Mouse (Mus musculus): ENCODE measurements around the gene Nxn.

The Nxn gene

DNA sequence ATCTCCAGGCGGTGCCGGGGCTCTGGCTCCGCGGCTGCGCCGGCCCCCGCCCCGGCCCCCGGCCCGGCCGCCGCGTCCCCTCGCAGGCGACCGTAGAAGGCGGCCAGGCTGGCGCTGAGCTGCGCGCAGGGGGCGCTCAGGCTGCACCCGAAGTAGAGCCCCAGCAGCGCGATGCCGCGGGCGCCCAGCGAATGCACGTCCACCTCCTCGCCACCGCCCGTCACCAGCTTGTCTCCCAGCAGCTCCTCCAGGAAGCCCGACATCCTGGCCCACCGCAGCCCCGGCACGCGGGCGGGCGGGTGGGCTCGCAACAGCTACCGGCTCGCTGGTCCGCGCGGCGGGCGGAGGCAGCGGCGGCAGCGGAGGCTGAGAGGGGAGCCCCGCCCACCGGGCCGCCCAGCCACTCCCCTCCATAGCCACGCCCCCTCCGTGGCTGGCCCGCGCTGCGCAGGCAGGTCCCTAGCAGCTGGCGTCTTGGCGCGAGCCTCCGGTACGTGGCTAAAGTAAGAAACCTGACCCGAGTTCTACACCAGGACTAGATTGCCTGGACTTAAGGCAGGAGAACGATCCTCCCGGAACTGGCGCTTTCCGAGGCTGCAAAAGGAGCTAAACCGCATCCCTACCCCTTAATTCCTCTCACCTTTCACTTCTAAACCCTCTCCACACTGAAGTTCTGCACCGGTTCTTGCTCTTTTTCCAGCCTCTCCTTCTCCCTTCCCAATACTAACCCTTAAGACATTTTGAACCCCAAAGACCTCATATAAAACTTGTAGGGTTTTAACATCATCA is at the start of gene Nxn:
Gene Nxn (minus strand): TSS at position 343 of the 789 bp plus-strand sequence.
- peak; percentile 77 for DNase-seq (ENCODE audit: low spot score)

DNA sequence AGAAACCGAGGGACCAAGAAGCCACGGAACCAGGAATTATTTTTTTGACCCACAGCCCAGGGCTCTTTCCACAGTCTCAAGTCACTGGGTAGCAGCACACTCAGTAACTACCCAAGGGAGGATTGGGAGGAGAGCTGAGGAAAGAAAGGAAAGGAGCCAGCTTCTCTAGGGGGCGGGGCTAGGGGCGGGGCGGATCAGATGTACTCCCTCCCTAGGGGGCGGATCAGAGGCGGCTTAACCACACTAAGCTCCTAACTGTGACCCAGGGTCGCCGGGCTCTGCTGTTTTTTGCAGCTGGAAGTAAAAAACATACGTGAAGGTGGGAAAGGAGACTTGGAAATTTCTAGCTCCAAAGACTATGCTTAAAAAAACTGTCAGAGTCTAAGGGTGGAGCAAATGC is 47.3 kb upstream of the Nxn start:
- DNase-seq (ENCODE audit: low spot score), result no peak

DNA sequence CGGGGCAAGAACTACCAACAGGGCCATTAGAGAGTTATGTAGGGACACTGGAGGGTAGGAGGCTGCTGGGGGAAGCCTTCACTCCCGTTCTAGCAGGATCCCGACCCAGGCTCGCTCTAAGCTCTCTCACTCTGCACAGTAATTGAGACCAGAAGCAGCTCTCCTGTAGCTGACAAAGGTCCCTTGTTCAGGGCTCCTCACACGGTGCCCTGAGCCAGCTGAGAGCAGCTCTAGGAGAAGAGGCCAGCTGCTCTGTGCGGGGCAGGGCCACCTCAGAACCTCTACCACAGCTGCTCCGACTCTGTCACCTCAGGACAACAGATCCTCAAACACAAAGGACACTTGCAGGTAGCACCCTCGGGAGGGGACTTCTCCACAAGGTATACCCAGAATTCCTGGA is 46.5 kb upstream of the Nxn start:
- DNase-seq (ENCODE audit: low spot score), result no peak

DNA sequence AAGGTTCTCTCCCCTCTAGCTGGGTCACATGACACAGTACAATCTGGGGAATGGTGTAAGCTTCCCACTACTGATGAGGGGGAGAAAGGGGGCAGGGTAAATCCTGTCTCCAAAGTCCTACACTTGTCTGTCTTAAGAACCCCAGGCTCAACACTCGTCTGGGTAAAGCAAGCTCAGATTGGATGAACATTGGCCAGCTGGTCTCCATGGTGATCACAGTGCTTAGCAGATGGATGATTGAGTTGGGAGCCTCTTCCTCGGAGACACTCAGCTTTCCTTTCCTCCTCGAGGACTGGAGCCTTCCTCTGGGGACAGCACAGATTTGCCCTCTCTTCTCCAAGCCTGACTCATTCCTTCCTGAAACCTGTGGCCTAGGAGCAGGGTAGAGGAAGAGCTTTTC is 40.7 kb upstream of the Nxn start:
- no peak for DNase-seq (ENCODE audit: low spot score)

DNA sequence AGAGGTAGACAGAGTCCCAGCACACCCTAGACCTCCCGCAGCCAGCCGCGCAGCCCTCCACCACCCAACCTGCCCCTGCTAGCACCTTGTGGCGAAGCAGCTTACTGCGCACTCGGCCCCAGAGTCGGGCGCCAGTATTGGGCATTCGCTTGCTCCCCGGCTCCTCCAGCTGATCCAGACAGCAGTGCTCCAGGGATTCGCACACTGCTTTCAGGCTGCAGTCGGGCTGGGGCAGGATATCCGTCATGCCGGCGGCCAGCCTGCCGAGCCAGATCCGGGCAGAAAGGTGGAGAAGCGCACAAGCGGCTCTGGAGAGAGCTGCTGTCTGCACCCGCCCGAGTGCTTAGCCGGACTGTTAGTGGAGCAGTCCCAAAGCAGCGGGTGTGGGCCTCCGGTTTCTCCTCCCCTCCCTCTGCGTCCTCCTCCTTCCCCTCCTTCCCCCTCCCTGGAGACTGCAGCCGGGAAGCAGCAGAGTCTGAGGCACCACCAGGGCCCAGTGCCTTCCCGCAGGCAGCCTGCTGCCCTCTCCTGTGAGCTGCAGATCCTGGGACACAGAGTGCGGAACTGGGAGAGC is 38.0 kb upstream of the Nxn start:
- DNase-seq (ENCODE audit: low spot score), result no peak

DNA sequence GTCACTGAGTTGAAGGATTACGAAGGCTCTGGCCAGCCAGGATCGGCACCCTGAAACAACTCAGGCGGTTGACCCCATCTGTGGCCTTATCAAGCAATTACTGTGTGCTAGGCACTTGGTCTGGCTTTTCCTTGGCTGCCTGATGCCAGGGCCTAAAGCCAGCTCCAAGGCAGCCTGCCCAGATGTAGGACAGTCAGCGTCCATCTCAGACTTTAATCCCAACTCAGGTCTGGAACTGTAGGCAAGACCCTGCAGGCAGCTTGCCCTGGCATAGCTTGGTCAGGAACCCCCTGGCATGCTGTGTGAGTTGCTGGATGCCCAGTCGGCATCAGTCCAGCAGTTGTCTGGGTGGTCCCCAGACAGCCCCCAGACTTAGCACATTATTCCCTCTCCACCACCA is 37.1 kb upstream of the Nxn start:
- DNase-seq (ENCODE audit: low spot score), result no peak

DNA sequence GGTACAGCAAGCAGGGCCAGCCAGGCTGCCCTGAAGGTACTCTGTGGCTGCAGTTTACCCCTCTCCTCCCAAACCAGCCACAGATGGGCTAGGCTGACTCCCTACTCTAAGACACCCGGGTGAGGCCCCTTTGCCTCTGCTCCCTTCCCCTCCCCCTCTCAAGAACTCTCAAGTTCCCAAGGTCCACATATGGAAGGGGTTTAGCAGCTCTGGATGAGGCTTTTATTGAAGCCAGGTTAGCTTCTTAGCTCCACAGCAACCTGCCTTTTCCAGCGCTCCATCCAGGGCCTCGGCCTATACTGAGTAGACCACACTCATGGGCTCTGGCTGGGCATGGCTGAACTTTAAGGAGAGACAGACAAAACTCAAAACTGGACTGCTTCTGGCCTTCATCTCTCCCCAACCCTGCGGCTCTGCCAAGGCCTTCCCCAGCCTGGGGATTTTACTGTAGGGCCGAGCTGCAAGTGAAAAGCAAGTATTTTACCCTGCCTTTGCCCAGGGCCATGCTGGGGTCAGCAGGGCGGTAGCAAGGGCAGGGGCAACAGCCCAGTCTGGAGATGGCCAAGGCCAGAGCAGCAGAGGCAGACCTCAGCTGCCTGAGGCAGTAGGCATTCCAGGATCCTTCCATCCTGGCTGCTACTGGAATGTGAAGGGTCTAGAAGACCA is 31.2 kb upstream of the Nxn start:
- DNase-seq (ENCODE audit: low spot score), result no peak

DNA sequence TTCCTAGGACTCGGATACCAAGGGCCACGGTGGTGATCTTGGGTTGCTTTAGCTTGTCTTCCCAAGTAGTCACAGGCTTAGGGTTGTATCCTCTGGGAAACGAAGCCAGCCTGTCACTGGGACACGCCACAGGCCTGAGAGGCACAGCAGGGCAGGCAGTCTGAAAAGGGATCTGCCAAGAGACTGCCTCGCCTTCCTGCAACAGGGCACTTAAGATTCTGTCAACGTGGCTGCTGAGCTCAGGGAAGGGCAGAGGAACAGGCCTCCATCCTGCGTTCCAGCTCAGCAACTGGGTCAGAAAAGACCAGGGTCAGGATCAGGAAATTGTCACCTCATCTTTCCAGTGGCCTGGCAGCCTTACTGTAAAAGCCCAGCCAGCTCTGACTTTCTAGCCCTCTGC is 30.6 kb upstream of the Nxn start:
- no peak for DNase-seq (ENCODE audit: low spot score)

DNA sequence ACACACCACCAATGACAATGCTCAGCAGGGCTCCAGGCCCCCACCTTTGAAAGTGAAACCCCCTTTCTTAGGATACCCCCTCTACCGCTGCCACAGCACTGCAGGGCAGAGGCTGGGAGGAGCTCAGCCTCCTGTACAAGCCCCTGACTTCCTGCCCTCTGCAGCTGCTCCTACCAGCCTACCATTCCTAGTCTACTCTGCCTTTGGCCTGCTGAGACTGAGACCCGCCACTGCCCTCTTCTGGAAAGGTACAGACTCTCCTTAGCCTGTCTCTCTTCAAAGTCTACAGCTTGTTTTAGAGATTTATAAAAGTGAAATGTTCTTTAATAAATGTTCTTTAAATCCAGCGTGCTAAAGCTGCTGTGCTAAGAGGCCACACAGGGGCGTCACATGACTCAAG is 30.1 kb upstream of the Nxn start:
- DNase-seq (ENCODE audit: low spot score), result no peak

DNA sequence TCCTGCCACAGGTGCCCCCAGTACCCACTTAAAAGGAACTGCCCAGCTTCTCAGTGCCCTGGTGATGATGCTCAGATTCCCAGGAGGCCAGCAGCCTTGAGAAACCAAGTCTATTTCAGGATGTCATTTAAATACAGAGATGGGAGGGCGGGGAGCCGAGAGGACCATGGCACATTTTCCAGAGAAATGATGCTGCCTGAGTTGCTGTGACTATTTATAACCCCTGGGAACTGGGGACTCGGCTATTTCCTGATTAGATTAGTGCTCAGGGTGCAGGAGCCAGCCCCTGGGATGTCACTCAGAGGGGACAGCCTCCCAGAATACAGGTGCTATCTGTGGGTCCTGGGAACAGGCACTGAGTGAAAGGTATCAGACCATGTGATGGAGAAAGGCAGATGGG is 28.8 kb upstream of the Nxn start:
- DNase-seq (ENCODE audit: low spot score), result no peak

DNA sequence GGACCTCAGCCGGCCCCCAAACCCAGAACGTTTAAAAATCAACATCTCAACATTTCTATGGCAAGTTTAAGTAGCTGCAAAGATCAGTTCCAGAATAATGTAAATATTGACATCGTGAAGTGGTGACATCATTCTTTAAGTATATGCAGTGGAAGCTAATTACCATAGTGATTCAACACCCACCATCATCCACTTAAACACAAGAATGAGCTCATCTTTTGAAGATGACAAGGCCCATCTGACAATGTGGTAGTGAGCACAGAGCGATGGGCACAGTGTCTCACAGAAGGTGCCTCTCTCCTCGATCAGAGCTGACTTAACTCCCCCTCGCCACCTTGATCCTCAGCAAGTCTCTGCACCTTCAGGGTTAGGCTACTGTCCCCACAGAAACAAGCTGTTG is 26.8 kb upstream of the Nxn start:
- DNase-seq (ENCODE audit: low spot score), result no peak

DNA sequence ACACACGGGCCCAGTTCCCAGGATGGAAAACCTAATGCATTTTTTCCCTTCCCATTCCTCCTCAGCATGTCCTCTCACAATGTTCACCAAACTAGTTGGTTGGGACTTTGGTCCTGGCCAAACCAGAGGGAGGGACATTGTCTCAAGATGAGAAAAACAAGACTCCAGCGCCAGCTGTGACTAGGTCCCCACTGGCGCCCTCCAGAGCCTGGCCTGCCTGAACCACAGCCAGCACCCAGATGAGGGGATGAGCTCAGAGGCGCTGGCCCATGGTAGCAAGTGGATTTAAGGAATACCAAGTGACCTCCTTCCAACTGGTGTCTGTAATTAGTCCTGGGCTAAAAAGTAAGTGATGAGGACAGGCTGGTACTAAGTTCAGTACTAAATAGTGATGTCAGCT is 22.0 kb upstream of the Nxn start:
- no peak for DNase-seq (ENCODE audit: low spot score)

DNA sequence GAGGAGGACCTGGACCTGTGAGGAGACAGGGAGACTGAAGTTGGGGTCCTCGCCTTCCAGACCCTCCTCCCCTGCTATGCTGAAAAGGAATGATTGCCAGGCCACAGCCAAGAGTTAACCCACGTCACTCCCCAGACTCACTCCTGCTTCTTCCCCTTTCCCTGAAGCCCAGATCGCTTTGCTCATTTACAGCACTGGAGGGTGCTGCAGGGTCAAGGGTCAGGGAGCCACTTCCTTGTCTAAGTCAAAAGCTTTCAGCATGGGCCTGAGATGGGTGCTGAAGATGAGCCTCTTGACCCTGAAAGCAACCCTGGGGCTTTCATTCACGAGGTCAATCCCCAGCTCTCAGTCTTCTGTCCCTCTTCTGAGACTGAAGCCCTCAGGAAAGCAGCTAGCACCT is 20.2 kb upstream of the Nxn start:
- DNase-seq (ENCODE audit: low spot score), result no peak

DNA sequence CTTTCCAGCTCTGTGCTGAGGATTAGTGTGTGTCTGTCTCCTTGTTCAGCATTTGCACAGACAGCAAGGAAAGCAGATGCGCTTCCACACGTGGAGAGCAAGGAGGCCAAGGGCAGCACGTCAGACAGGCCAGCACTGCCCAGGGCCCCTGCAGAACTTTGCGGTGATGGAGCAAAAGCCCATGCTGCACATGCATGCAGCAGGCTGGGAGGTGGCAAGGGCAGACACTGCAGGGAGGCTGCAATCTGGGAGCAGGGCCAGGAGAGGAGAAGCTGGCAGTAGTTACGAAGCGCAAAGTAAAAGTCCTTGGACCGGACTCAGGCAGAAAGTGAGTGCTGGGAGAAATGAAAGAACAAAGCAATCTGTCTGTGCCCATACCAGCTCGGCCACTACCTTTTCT is 19.5 kb upstream of the Nxn start:
- no peak for DNase-seq (ENCODE audit: low spot score)

DNA sequence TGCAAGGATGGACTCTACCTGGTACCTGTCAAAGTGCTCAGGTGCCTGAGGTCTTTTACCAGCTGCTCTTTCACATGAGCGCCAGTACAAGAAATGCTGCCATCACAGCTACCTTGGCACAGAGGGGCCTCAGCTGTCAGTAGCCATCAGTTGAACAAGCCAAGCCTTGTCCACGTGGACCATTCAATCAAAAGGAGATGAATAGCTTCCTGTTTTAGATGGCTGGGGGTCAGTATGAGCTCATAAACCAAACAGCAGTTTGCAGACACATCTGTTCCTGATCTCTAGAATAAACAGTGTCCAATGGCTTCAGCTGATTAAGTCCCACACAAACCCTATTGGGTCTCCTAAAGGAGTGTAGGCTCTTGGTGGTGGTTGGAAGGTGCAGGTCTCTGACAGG is 17.0 kb upstream of the Nxn start:
- no peak for DNase-seq (ENCODE audit: low spot score)

DNA sequence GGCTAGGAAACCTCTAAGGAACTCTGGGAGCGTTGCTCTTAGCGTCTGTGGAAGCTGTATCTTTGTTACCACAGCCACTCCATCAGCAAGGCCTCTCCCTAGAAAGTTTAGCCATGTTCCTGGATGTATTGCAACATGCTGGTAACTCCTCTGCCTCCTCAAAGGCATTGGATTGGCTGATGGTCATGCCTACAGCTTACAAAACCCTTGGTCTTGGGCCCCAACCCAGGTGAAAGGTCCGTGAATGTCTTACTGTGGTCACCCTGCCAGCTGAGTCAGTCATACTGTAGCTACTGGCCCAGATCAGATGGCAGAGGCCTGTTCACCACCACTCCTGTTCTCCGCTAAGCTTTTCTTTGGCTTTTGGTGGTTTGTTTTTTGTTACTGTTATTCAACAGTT is 16.1 kb upstream of the Nxn start:
- no peak for DNase-seq (ENCODE audit: low spot score)

DNA sequence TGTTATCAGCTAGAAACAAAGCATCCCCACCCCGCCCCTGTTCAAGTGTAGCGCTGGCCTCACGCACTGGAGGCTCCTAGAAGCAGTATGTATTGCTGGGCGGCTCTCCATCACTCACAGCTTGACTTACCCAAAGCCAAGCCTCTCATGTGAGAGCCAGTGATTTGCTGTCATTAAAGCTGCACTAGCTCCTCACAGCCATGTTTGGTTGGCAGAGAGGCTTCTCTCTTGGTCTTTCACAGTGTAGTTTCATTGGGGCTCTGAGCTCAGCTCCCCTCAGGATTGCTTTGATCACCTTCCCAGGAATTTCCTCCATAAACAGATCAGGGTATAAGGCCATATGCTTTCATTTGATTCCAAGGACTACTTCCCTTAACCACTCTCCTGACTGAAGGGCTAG is 14.3 kb upstream of the Nxn start:
- no peak for DNase-seq (ENCODE audit: low spot score)

DNA sequence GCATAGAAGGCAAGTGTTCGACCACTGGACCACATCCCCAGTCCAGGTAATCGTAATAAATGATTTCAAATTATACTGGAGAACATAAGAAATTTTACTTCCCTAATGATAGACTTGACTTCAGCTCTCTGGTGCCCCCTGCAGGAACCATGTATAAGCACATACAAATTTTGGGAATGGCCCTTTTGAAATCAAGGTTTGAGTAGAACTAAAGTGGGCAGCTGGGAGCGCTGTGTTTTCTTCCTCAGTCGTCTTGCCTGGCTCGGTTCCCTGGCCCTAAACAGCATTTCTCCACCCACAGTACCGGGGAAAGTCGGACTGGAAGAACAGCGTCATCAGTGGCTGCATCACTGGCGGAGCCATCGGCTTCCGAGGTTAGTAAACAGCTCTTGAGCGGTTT is 11.9 kb upstream of the Nxn start:
- DNase-seq (ENCODE audit: low spot score), result no peak

DNA sequence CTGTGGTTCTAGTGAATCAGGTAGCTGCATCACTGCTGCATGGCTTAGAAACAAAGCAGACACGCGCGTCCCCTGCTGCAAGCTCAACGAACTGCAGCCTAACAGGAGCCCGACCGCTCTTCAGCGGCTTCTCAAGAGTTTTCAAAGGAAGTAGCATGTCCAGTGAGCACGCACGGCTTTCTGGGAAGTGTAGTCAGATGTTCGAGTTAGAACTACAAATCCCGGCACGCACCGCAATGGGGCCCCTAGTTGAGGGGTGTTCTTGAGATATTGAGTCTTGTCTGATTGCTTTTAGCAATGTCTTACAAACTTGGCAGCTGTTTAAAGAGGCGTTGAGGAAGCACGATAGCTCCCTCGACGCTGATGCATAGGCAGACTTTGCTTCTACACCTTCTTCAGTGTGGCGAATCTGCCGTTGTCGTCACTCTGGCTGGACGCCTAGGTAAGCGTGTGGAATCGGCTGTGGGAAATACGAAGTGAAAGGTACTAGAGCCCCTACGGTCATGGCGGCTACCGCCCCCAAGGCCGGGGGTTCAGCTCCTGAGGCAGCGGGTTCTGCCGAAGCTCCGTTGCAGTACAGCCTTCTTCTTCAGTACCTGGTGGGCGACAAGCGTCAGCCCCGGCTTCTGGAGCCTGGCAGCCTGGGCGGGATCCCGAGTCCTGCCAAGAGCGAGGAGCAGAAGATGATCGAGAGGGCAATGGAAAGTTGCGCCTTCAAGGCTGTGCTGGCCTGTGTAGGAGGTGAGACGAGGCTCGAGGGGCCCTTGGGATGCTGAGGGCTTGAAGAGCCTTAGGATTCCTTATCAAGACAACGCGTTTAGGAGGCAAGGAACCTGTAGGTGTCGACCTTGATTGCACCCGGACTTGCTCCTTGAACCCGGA is 8.0 kb upstream of the Nxn start, which contains the start of gene Timm22:
Gene Timm22 (plus strand): TSS at position 251 of the 882 bp plus-strand sequence.
- peak; percentile 81 for DNase-seq (ENCODE audit: low spot score)

DNA sequence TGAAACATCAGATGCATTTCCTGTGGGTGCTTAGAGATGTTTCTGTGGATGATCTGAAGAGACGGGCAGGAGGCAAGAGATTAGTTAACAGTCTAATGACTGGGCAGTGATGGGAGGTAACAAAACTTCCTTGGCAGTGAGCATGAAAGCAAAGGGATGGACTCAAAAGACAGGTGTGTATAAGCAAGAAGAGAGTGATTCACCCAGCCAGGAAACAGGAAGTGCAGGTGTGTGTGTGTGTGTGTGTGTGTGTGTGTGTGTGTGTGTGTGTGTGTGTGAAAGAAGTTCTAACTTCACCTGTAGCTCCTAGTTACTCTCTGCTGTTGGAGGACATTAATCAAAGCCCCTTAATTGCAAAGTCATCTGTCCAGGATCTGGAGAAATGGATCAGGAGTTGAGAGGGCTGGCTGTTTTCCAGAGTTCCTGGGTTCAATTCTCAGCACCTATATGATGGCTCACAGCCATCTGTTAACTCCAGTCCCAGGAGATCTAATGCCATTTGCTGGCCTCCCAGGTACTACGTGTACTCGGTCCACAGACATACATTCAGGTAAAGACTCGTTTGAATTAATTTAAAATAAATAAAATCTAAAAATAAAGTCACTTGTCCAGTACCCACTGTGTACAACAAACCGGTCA is 6.8 kb upstream of the Nxn start:
- no peak for DNase-seq (ENCODE audit: low spot score)

DNA sequence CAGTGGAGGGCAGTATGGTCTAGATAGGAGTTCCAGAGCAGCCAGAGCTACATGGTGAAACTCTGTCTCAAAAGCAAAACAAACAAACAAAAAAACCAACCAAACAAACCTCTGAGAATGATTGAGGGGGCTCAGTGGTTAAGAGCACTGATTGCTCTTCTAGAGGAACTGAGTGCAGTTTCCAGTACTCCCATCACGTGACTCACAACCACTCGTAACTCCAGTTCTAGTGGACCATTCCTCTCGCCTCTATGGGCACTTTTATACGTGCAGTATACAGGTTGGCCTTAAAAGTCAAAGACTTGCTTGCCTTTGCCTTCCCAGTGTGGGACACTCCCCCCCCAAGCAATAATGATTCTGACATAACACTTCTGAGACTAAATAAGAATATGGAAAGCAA is 6.2 kb upstream of the Nxn start:
- DNase-seq (ENCODE audit: low spot score), result no peak

DNA sequence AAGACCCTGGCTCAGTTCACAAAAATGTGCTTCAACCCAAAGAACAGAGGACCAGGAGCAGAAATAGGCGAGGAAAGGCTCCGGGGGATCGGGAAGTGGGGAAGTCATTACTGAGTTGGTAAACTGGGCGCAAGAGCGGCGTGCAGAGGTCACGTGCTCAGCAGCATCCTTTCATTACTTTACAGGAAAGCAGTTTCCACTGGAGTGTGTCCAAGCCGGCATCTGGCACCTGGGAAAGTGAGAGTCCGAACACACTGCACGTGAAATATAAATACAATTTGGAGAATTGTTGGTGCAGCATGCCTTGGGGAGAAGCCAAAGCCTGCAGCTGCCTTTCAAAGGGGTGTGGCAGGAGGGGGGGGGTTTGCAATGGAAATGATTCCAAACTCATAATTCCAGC is 2.5 kb upstream of the Nxn start:
- no peak for DNase-seq (ENCODE audit: low spot score)
